Mouse (Mus musculus) liver, embryonic 14.5 days (tissue): ENCODE measurements around the gene Dglucy. TPM values are rescaled to one million over a fixed set of nuclear protein-coding genes. Genes with fewer than 3 reads are reported as not detected.

Experiments
- ATAC-seq: fragments of 200-750 bp; cut with Nextera tagmentation; 2 replicates; pipeline ENCODE4 v1.8.0; 2017; ENCODE audit warnings: moderate number of reproducible peaks, mild to moderate bottlenecking, moderate library complexity; ENCODE audit not compliant: insufficient read depth
- DNase-seq, 3 experiments: peaks; one replicate each; pipeline ENCODE4 v3.0.0-alpha.2; 2012 to 2013; ENCODE audit warnings: low read depth in 3 of 3, low spot score in 3 of 3
- H3K27ac ChIP-seq: fragments of 300-500 bp; sonication (generic); 2 replicates; pipeline ENCODE4 v1.5.1; 2014; ENCODE audit warnings: moderate library complexity, mild to moderate bottlenecking, control low read depth, inconsistent platforms
- H3K27me3 ChIP-seq: fragments of 300-500 bp; sonication (generic); 2 replicates; pipeline ENCODE4 v1.6.1; 2014; ENCODE audit warnings: mild to moderate bottlenecking, low read length, moderate library complexity; ENCODE audit not compliant: control insufficient read depth, insufficient read depth
- H3K36me3 ChIP-seq: fragments of 300-500 bp; sonication (generic); replicated peaks from 2 replicates; pipeline ENCODE4 v1.6.1; 2014; ENCODE audit warnings: low read depth; ENCODE audit not compliant: control insufficient read depth, insufficient read depth
- H3K4me1 ChIP-seq, 2 experiments: fragments of 200-500 bp in 1 of 2; fragments of 300-500 bp in 1 of 2; sonication (generic) in 1 of 2; replicated peaks; 2 replicates each; pipeline ENCODE4 v1.6.1; 2012 to 2014; ENCODE audit warnings: antibody characterized with exemption in 1 of 2, inconsistent platforms in 1 of 2, low read length in 1 of 2; ENCODE audit not compliant: control insufficient read depth in 2 of 2, insufficient read depth in 2 of 2
- H3K4me2 ChIP-seq: fragments of 300-500 bp; sonication (generic); 2 replicates; pipeline ENCODE4 v1.6.1; 2014; ENCODE audit warnings: low read depth, mild to moderate bottlenecking, control low read depth, moderate library complexity
- H3K4me3 ChIP-seq, 2 experiments: fragments of 200-500 bp in 1 of 2; fragments of 300-500 bp in 1 of 2; sonication (generic) in 1 of 2; 2 replicates each; pipeline ENCODE4 v1.5.1; 2012 to 2014; ENCODE audit warnings: low read depth in 2 of 2, low read length in 2 of 2, mild to moderate bottlenecking in 2 of 2, control low read depth in 1 of 2, inconsistent platforms in 1 of 2, moderate library complexity in 1 of 2; ENCODE audit not compliant: insufficient read depth in 1 of 2
- H3K9ac ChIP-seq: fragments of 300-500 bp; sonication (generic); replicated peaks from 2 replicates; pipeline ENCODE4 v1.6.1; 2014; ENCODE audit warnings: mild to moderate bottlenecking, control low read depth, moderate library complexity
- H3K9me3 ChIP-seq: fragments of 300-500 bp; sonication (generic); 2 replicates; pipeline ENCODE4 v1.6.1; 2016; ENCODE audit warnings: low read length, mixed read lengths; ENCODE audit not compliant: control insufficient read depth
- CTCF ChIP-seq: IDR thresholded peaks from 2 replicates; pipeline ENCODE4 v1.5.1; 2016; ENCODE audit warnings: antibody characterized with exemption, low read depth, control low read depth
- EP300 ChIP-seq: IDR thresholded peaks from 2 replicates; pipeline ENCODE4 v1.6.1; 2016; ENCODE audit warnings: antibody characterized with exemption, low read depth
- WGBS: fragments of 180-500 bp; shearing (Covaris S2); extraction: QIAGEN DNeasy Blood & Tissue Kit; methylation state at CpG from one replicate; pipeline ENCODE4 v1.1.7; 2014; ENCODE audit not compliant: insufficient replicate concordance; 5-methylcytosine and 5-hydroxymethylcytosine counted together
- polyA plus RNA-seq, 2 experiments: library from polyadenylated mRNA; depleted of rRNA in 1 of 2; stranded (reverse) in 1 of 2; unstranded in 1 of 2; fragments of >200 nt; fragmentation: Nextera tagmentation in 1 of 2; extraction: Ambion mirVana in 1 of 2; gene quantifications; 2 replicates each; pipeline versions ENCODE4 v1.2.1 to v1.2.3; 2012 to 2014

Gene Dglucy
- polyA plus RNA-seq, 2 experiments: 0.63 to 1.2 TPM

- H3K9me3 ChIP-seq: no peaks in the 10 kb centered on the region
- H3K27ac ChIP-seq: no peak overlapping the region
- H3K36me3 ChIP-seq: no peaks in the 10 kb centered on the region
- no peaks in the 10 kb centered on the region for H3K27me3 ChIP-seq
- H3K4me2 ChIP-seq: no peak overlapping the region
- DNase-seq (no peak), ATAC-seq (no peak)
- H3K4me1 ChIP-seq: no peaks in the 10 kb centered on the region
- no peak overlapping the region for H3K4me3 ChIP-seq
- H3K9ac ChIP-seq: no peak overlapping the region
- WGBS: 31% methylated on average over 2 of the region's 2 CpGs
- peak; percentile 24; the same call in 1 of the 2 replicates for TF ChIP-seq CTCF
- no peak for TF ChIP-seq EP300
Measured at GRCm38 (mm10) chr12:100845829-100846228, 67.0 kb downstream of the Dglucy start.

- no peak overlapping the region for H3K4me3 ChIP-seq
- H3K27ac ChIP-seq: no peak overlapping the region
- ATAC-seq (no peak), DNase-seq (no peak)
- WGBS: 40% methylated on average over 1 of the region's 1 CpGs
- H3K9ac ChIP-seq: no peak overlapping the region
- H3K9me3 ChIP-seq: no peaks in the 10 kb centered on the region
- TF ChIP-seq CTCF: no peak
- no peak for TF ChIP-seq EP300
- H3K36me3 ChIP-seq: no peaks in the 10 kb centered on the region
- H3K4me1 ChIP-seq: no peaks in the 10 kb centered on the region
- no peaks in the 10 kb centered on the region for H3K27me3 ChIP-seq
- H3K4me2 ChIP-seq: no peak overlapping the region
Measured at GRCm38 (mm10) chr12:100846566-100846965, 67.7 kb downstream of the Dglucy start.

DNA sequence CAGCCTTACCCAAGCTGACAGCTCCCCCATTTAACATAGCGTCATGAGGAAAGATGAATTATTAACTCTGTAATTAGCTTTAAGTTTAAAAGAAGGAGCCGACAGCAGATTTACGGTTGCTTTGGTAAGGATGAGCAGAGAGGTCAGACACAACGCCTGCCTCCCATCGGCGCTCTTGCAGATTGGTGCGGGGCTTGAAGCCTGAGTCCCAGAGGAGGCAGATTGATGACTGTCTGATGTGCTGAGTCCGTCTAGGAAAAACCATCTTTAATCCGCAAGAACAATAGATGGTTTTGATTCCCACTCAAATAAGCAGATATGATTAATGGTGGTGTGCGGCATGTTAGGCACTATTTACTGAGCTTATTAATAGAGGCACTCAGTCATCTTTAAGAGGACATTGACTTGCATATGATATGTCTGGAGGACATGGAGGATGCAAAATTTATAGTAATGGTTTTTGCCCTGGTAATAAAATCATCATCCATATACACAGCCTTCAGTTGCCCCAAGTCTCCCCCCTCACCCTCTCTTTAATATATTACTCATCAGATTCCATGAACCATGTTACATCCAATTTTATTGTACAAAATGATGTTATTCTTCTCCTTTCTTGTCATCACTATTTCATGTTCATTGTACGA, 68.7 kb downstream of the Dglucy start:
- Histone ChIP-seq H3K27me3 (no peaks in the 10 kb centered on the region), H3K4me2 (no peak overlapping the region), H3K9me3 (no peaks in the 10 kb centered on the region), H3K9ac (no peak overlapping the region), H3K4me1 (no peaks in the 10 kb centered on the region), H3K36me3 (no peaks in the 10 kb centered on the region), H3K4me3 (no peak overlapping the region), H3K27ac (no peak overlapping the region)
- 67% methylated on average over 11 of the region's 11 CpGs for WGBS
- no peak for DNase-seq
- no peak for TF ChIP-seq EP300
- no peak for TF ChIP-seq CTCF
- no peak for ATAC-seq

DNA sequence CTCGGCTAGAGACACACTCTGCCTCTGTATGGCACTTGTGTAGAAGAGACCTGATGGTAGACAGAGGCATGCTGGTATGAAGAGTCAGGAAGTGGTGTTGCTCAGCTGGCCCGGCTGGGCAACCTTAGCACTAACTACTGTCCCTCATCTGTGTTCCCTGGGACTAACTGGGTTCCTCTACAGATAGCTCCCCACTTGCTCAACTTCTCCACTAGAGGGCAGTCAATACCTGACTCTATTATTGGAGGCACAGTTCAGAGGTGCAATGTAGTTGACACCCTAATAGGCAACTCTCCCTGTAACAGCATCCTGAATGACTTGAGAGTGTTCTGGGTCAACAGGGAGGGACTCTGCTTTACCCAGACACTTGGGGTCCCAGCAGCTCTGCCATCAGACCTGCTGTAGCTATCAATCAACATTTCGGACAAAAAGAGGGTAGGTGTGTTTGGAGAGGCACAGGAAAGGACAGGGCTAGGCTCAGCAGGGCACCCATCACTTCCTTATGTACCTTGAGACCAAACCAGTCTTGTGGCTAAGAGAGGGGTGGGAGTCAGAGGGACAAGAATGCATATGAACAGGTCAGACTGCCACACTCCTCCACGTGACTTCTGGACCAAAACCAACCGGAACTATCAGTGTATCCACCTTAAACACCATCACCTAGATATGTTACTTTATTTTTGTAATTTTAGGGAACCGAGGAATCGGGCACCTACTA, 70.7 kb downstream of the Dglucy start:
- H3K27me3 ChIP-seq: no peaks in the 10 kb centered on the region
- H3K4me1 ChIP-seq: no peaks in the 10 kb centered on the region
- H3K9ac ChIP-seq: no peak overlapping the region
- H3K4me2 ChIP-seq: no peak overlapping the region
- no peaks in the 10 kb centered on the region for H3K9me3 ChIP-seq
- H3K4me3 ChIP-seq: no peak overlapping the region
- no peak overlapping the region for H3K27ac ChIP-seq
- 54% methylated on average over 7 of the region's 7 CpGs for WGBS
- peak; percentile 87 for TF ChIP-seq CTCF
- no peak for TF ChIP-seq EP300
- ATAC-seq: peak; percentile 43; the same call in 1 of the 2 replicates
- H3K36me3 ChIP-seq: no peaks in the 10 kb centered on the region
- peak; percentile 13 to 26 (median 22) for DNase-seq

- WGBS: 28% methylated on average over 3 of the region's 3 CpGs
- DNase-seq: no peak
- no peak for ATAC-seq
- no peak overlapping the region for H3K4me3 ChIP-seq
- no peaks in the 10 kb centered on the region for H3K4me1 ChIP-seq
- H3K9me3 ChIP-seq: no peaks in the 10 kb centered on the region
- H3K27ac ChIP-seq: no peak overlapping the region
- no peaks in the 10 kb centered on the region for H3K27me3 ChIP-seq
- no peak overlapping the region for H3K4me2 ChIP-seq
- no peak overlapping the region for H3K9ac ChIP-seq
- TF ChIP-seq EP300: no peak
- no peak for TF ChIP-seq CTCF
- no peaks in the 10 kb centered on the region for H3K36me3 ChIP-seq
Measured at GRCm38 (mm10) chr12:100852370-100852769, 73.5 kb downstream of the Dglucy start.
